Mouse (Mus musculus) embryonic fibroblast, embryonic 13.5 days (primary cell): ENCODE results near the gene Aldoart2.

Source experiments
- CTCF ChIP-seq: IDR thresholded peaks from 2 replicates; pipeline ENCODE4 v1.5.1; 2011; ENCODE audit warnings: mild to moderate bottlenecking, control low read depth, low read length, moderate library complexity, borderline replicate concordance; ENCODE audit not compliant: insufficient read depth
- POLR2A ChIP-seq: IDR thresholded peaks from 2 replicates; pipeline ENCODE4 v1.6.1; 2011; ENCODE audit warnings: low read depth, mild to moderate bottlenecking, control low read depth, low read length, moderate library complexity

GRCm38 (mm10) chr12:55526983-55527752 lies 37.9 kb upstream of the Aldoart2 start:
- TF ChIP-seq POLR2A = no peak
- TF ChIP-seq CTCF = no peak
